Mouse (Mus musculus) liver, embryonic 15.5 days (tissue): Measurements from ENCODE around the gene Tmem259. TPM values are rescaled to one million over a fixed set of nuclear protein-coding genes. Genes with fewer than 3 reads are reported as not detected.

ENCODE experiments used
- ATAC-seq: fragments of 200-750 bp; cut with Nextera tagmentation; 2 replicates; pipeline ENCODE4 v1.8.0; 2017; ENCODE audit warnings: moderate number of reproducible peaks, mild to moderate bottlenecking, moderate library complexity; ENCODE audit not compliant: insufficient read depth
- H3K27ac ChIP-seq: fragments of 300-500 bp; sonication (generic); replicated peaks from 2 replicates; pipeline ENCODE4 v1.5.1; 2015; ENCODE audit warnings: mild to moderate bottlenecking, inconsistent platforms
- H3K27me3 ChIP-seq: fragments of 300-500 bp; sonication (generic); 2 replicates; pipeline ENCODE4 v1.6.1; 2015; ENCODE audit warnings: mild to moderate bottlenecking, inconsistent platforms
- H3K36me3 ChIP-seq: fragments of 300-500 bp; sonication (generic); replicated peaks from 2 replicates; pipeline ENCODE4 v1.6.1; 2015; ENCODE audit warnings: moderate library complexity, mild to moderate bottlenecking, inconsistent platforms
- H3K4me1 ChIP-seq: fragments of 300-500 bp; sonication (generic); replicated peaks from 2 replicates; pipeline ENCODE4 v1.6.1; 2015; ENCODE audit warnings: inconsistent platforms
- H3K4me2 ChIP-seq: fragments of 300-500 bp; sonication (generic); 2 replicates; pipeline ENCODE4 v1.6.1; 2015; ENCODE audit warnings: moderate library complexity, mild to moderate bottlenecking, inconsistent platforms
- H3K4me3 ChIP-seq: fragments of 300-500 bp; sonication (generic); replicated peaks from 2 replicates; pipeline ENCODE4 v1.5.1; 2015; ENCODE audit warnings: mild to moderate bottlenecking, inconsistent platforms
- H3K9ac ChIP-seq: fragments of 300-500 bp; sonication (generic); 2 replicates; pipeline ENCODE4 v1.6.1; 2015; ENCODE audit warnings: moderate library complexity, mild to moderate bottlenecking, inconsistent platforms
- H3K9me3 ChIP-seq: fragments of 300-500 bp; sonication (generic); replicated peaks from 2 replicates; pipeline ENCODE4 v1.6.1; 2016; ENCODE audit warnings: inconsistent platforms
- WGBS: fragments of 180-500 bp; shearing (Covaris S2); methylation state at CpG from one replicate; pipeline ENCODE4 v1.1.7; 2015; ENCODE audit warnings: mixed read lengths; ENCODE audit not compliant: insufficient replicate concordance; 5-methylcytosine and 5-hydroxymethylcytosine counted together
- polyA plus RNA-seq: library from polyadenylated mRNA; unstranded; fragments of >200 nt; fragmentation: Nextera tagmentation; extraction: Ambion mirVana; gene quantifications from 2 replicates; pipeline ENCODE4 v1.2.1, GENCODE M21; 2015

Tmem259 gene
- polyA plus RNA-seq, 1 experiment from 2014 or later, result 8.4 TPM

GRCm38 (mm10) chr10:79986232-79986878 lies 2.2 kb upstream of the Tmem259 start:
- 13% methylated on average over 6 of the region's 6 CpGs for WGBS
- H3K36me3 ChIP-seq, result peaks cover 9% of the 10 kb centered on the region
- H3K4me3 ChIP-seq, result peak overlapping the region; percentile 87
- peak overlapping the region; percentile 99 for H3K27ac ChIP-seq
- no peaks in the 10 kb centered on the region for H3K9me3 ChIP-seq
- H3K4me1 ChIP-seq, result peaks cover 81% of the 10 kb centered on the region
- H3K4me2 ChIP-seq, result peak overlapping the region; percentile 91
- ATAC-seq, result peak; percentile 45
- peaks cover 38% of the 10 kb centered on the region for H3K27me3 ChIP-seq
- peak overlapping the region; percentile 88 for H3K9ac ChIP-seq

- Histone ChIP-seq H3K27ac (peak overlapping the region; percentile 99), H3K9ac (peak overlapping the region; percentile 88), H3K27me3 (peaks cover 32% of the 10 kb centered on the region), H3K36me3 (peaks cover 10% of the 10 kb centered on the region; the same call in 1 of the 2 replicates), H3K4me3 (peak overlapping the region; percentile 87), H3K9me3 (no peaks in the 10 kb centered on the region), H3K4me1 (peaks cover 81% of the 10 kb centered on the region), H3K4me2 (peak overlapping the region; percentile 91)
- WGBS, result 2% methylated on average over 35 of the region's 35 CpGs
- ATAC-seq, result peak; percentile 47
Observed at GRCm38 (mm10) chr10:79985334-79986231, 1.5 kb upstream of the Tmem259 start.

GRCm38 (mm10) chr10:79984871-79985270 lies 741 bp upstream of the Tmem259 start:
- peak; percentile 84 for ATAC-seq
- H3K4me2 ChIP-seq, result peak overlapping the region; percentile 91
- no peaks in the 10 kb centered on the region for H3K9me3 ChIP-seq
- H3K27ac ChIP-seq, result peak overlapping the region; percentile 99
- H3K4me3 ChIP-seq, result peak overlapping the region; percentile 87
- peaks cover 86% of the 10 kb centered on the region for H3K4me1 ChIP-seq
- WGBS, result 0% methylated on average over 22 of the region's 22 CpGs
- peak overlapping the region; percentile 88 for H3K9ac ChIP-seq
- H3K27me3 ChIP-seq, result peaks cover 28% of the 10 kb centered on the region
- H3K36me3 ChIP-seq, result peaks cover 11% of the 10 kb centered on the region; the same call in 1 of the 2 replicates

- WGBS, result under 1% methylated on average over 21 of the region's 21 CpGs
- no peak for ATAC-seq
- H3K27ac ChIP-seq, result peak overlapping the region; percentile 99
- peaks cover 16% of the 10 kb centered on the region for H3K27me3 ChIP-seq
- H3K9me3 ChIP-seq, result no peaks in the 10 kb centered on the region
- peaks cover 23% of the 10 kb centered on the region for H3K36me3 ChIP-seq
- peaks cover 76% of the 10 kb centered on the region for H3K4me1 ChIP-seq
- peak overlapping the region; percentile 88 for H3K9ac ChIP-seq
- peak overlapping the region; percentile 87 for H3K4me3 ChIP-seq
- H3K4me2 ChIP-seq, result peak overlapping the region; percentile 91
Observed at GRCm38 (mm10) chr10:79983670-79984069, 460 bp downstream of the Tmem259 start.

GRCm38 (mm10) chr10:79983205-79983604 lies 925 bp downstream of the Tmem259 start:
- H3K4me1 ChIP-seq, result peaks cover 71% of the 10 kb centered on the region
- 76% methylated on average over 5 of the region's 5 CpGs for WGBS
- no peaks in the 10 kb centered on the region for H3K9me3 ChIP-seq
- peak overlapping the region; percentile 99 for H3K27ac ChIP-seq
- peak overlapping the region; percentile 91 for H3K4me2 ChIP-seq
- peaks cover 11% of the 10 kb centered on the region for H3K27me3 ChIP-seq
- peaks cover 28% of the 10 kb centered on the region for H3K36me3 ChIP-seq
- H3K9ac ChIP-seq, result peak overlapping the region; percentile 88
- H3K4me3 ChIP-seq, result peak overlapping the region; percentile 87
- no peak for ATAC-seq

- no peak for ATAC-seq
- H3K9me3 ChIP-seq, result peaks cover 18% of the 10 kb centered on the region
- H3K27me3 ChIP-seq, result no peaks in the 10 kb centered on the region
- WGBS, result 84% methylated on average over 22 of the region's 22 CpGs
- H3K4me1 ChIP-seq, result peaks cover 42% of the 10 kb centered on the region
- H3K4me2 ChIP-seq, result no peak overlapping the region
- peaks cover 61% of the 10 kb centered on the region for H3K36me3 ChIP-seq
- H3K4me3 ChIP-seq, result no peak overlapping the region
- no peak overlapping the region for H3K27ac ChIP-seq
- no peak overlapping the region for H3K9ac ChIP-seq
Observed at GRCm38 (mm10) chr10:79979401-79980155, 4.6 kb downstream of the Tmem259 start.

GRCm38 (mm10) chr10:79978061-79978460 lies 6.1 kb downstream of the Tmem259 start:
- peaks cover 61% of the 10 kb centered on the region for H3K36me3 ChIP-seq
- H3K27me3 ChIP-seq, result peaks cover 9% of the 10 kb centered on the region
- 94% methylated on average over 21 of the region's 21 CpGs for WGBS
- no peak overlapping the region for H3K4me2 ChIP-seq
- no peak for ATAC-seq
- peaks cover 31% of the 10 kb centered on the region for H3K4me1 ChIP-seq
- H3K9me3 ChIP-seq, result peaks cover 18% of the 10 kb centered on the region
- H3K9ac ChIP-seq, result no peak overlapping the region
- no peak overlapping the region for H3K4me3 ChIP-seq
- H3K27ac ChIP-seq, result no peak overlapping the region

- WGBS, result 90% methylated on average over 28 of the region's 28 CpGs
- no peak overlapping the region for H3K9ac ChIP-seq
Observed at GRCm38 (mm10) chr10:79977324-79977723, 6.8 kb downstream of the Tmem259 start.

GRCm38 (mm10) chr10:79976722-79977107 lies 7.4 kb downstream of the Tmem259 start:
- 91% methylated on average over 36 of the region's 36 CpGs for WGBS
- no peak for ATAC-seq
- no peak overlapping the region for H3K27ac ChIP-seq
- peaks cover 61% of the 10 kb centered on the region for H3K36me3 ChIP-seq
- H3K4me2 ChIP-seq, result no peak overlapping the region
- no peak overlapping the region for H3K9ac ChIP-seq
- H3K4me3 ChIP-seq, result no peak overlapping the region
- peaks cover 18% of the 10 kb centered on the region for H3K9me3 ChIP-seq
- peaks cover 19% of the 10 kb centered on the region for H3K4me1 ChIP-seq
- peaks cover 23% of the 10 kb centered on the region for H3K27me3 ChIP-seq

More at GRCm38 (mm10) chr10:79977324-79977723, 6.8 kb downstream of the Tmem259 start:
- peaks cover 17% of the 10 kb centered on the region for H3K27me3 ChIP-seq
- H3K4me2 ChIP-seq, result no peak overlapping the region
- H3K27ac ChIP-seq, result no peak overlapping the region
- H3K9me3 ChIP-seq, result peaks cover 18% of the 10 kb centered on the region
- no peak for ATAC-seq
- no peak overlapping the region for H3K4me3 ChIP-seq
- H3K4me1 ChIP-seq, result peaks cover 23% of the 10 kb centered on the region
- H3K36me3 ChIP-seq, result peaks cover 61% of the 10 kb centered on the region

- H3K36me3 ChIP-seq, result peaks cover 57% of the 10 kb centered on the region
Observed at GRCm38 (mm10) chr10:79976071-79976721, 7.9 kb downstream of the Tmem259 start.

More at GRCm38 (mm10) chr10:79976071-79976721, 7.9 kb downstream of the Tmem259 start:
- WGBS, result 89% methylated on average over 28 of the region's 28 CpGs
- Histone ChIP-seq H3K27ac (no peak overlapping the region), H3K4me3 (no peak overlapping the region), H3K9ac (no peak overlapping the region), H3K9me3 (peaks cover 18% of the 10 kb centered on the region), H3K4me1 (peaks cover 15% of the 10 kb centered on the region; the same call in 1 of the 2 replicates), H3K4me2 (no peak overlapping the region), H3K27me3 (peaks cover 28% of the 10 kb centered on the region)
- ATAC-seq, result no peak
